Mouse (Mus musculus) liver, adult 2 months (tissue): ENCODE results near the gene Tenm2.

Experiments used
- CTCF ChIP-seq: fragments of 200-500 bp; IDR thresholded peaks from 2 replicates; pipeline ENCODE4 v1.5.1; 2011; ENCODE audit warnings: low read depth, low read length, control low read depth
- POLR2A ChIP-seq: fragments of 200-500 bp; IDR thresholded peaks from 2 replicates; pipeline ENCODE4 v1.6.1; 2011; ENCODE audit warnings: low read length, control low read depth; ENCODE audit not compliant: insufficient read depth; ENCODE audit errors: extremely low read depth

DNA sequence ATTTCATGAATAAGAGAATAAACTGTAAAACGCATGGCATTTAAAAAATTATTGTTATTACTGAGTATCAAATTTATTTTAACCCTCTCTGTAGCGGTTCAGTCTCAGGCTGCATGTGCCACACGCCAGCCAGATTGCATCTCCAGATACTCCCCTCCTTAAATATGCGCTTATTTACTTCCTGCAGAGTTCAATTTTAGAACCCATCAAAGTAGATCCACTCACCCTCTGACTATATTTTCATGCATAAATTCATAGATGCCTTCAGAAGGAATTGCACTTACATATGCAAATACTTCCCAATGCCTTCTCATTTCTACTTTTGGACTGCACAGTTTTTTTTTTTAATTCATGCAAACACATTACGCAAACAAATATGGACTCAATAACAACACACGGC, 294.3 kb downstream of the Tenm2 start:
- TF ChIP-seq CTCF (no peak), POLR2A (no peak)
